Comparison of ENCODE assay signal across 28 mouse cellular contexts in the genomic region with DNA sequence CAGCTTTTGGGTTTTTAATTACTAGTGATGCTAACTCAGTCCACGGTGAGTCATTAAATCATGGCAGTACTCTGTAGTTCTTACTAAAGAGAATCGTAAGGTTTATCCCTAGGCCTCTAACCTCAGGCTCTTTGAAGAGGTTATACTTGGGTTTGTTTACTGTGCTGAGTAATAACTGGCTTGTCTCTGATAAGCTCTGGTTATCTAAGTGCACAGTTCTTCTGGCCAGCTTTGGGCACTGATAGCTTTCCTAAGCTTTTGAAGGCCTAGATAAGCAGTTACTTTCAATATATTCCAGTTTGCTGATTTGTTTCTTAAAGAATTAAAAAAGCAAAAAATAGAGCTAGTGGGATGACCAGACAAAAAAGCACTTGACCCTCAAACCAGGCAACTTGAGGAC. TPM values are rescaled to one million over a fixed set of nuclear protein-coding genes. Genes with fewer than 3 reads are reported as not detected.
A peak's percentile ranks its signal among the peaks of the same experiment; 100 is the strongest.
DNase-seq lines count a peak whose midpoint lies in the region; ATAC-seq and TF ChIP-seq lines count a peak whose summit lies in the region.
"Had no signal": no experiment of that assay in that cellular context is flagged by ENCODE, and none has a peak within 500 bp of the region (broad histone marks: within the 10 kb centered on the region; RNA-seq: fewer than 3 reads in every experiment).

No protein-coding gene starts in this region.

- TF ChIP-seq CTCF in intestine, postnatal 0 days (IDR thresholded peaks at IDR 0.05; ENCODE audit: low read depth): no peak
- TF ChIP-seq CTCF in liver, embryonic 14.5 days (IDR thresholded peaks at IDR 0.05; ENCODE audit: low read depth): no peak

- ATAC-seq in intestine, embryonic 15.5 days: peak; percentile 53
- ATAC-seq in intestine, postnatal 0 days: no peak
- ATAC-seq in liver, embryonic 14.5 days (ENCODE audit: insufficient read depth): peak; percentile 50; the same call in 1 of the 2 replicates
- no peak; the same call in 1 of the 2 replicates for ATAC-seq in liver, embryonic 11.5 days (replicated peaks; ENCODE audit: low FRiP score)
- peak; percentile 68 for ATAC-seq in intestine, embryonic 16.5 days
- peak; percentile 59; the same call in 1 of the 2 replicates for ATAC-seq in megakaryocyte-erythroid progenitor cell, adult 5-6 weeks (replicated peaks; ENCODE audit: low FRiP score, low TSS enrichment, poor library complexity, severe bottlenecking)
- ATAC-seq: forebrain, embryonic 13.5 days; forebrain, embryonic 16.5 days; hindbrain, embryonic 16.5 days had no signal

- no peak overlapping the region for H3K27ac ChIP-seq in intestine, embryonic 15.5 days
- no peak overlapping the region for H3K27ac ChIP-seq in intestine, postnatal 0 days (ENCODE audit: low read depth, low read length)
- H3K27ac ChIP-seq in liver, embryonic 14.5 days: no peak overlapping the region
- no peak overlapping the region for H3K27ac ChIP-seq in liver, embryonic 11.5 days (ENCODE audit: low read depth, low read length)
- H3K27ac ChIP-seq in intestine, embryonic 16.5 days (ENCODE audit: low read length): no peak overlapping the region
- H3K27ac ChIP-seq: forebrain, embryonic 10.5 days; forebrain, embryonic 13.5 days; gastrocnemius, adult 2 months; heart, embryonic 15.5 days; hindbrain, embryonic 10.5 days; hindbrain, embryonic 13.5 days had no signal

- no peak overlapping the region for H3K4me2 ChIP-seq in intestine, embryonic 15.5 days (replicated peaks)
- no peak overlapping the region for H3K4me2 ChIP-seq in intestine, postnatal 0 days (replicated peaks; ENCODE audit: low read depth)
- no peak overlapping the region for H3K4me2 ChIP-seq in liver, embryonic 14.5 days (ENCODE audit: low read depth)
- H3K4me2 ChIP-seq in liver, embryonic 11.5 days: no peak overlapping the region
- H3K4me2 ChIP-seq in intestine, embryonic 16.5 days (ENCODE audit: low read depth, low read length): no peak overlapping the region
- H3K4me2 ChIP-seq: forebrain, embryonic 13.5 days; heart, embryonic 12.5 days; heart, embryonic 15.5 days; hindbrain, embryonic 13.5 days had no signal

- H3K9ac ChIP-seq in intestine, embryonic 15.5 days: no peak overlapping the region
- H3K9ac ChIP-seq in intestine, postnatal 0 days (ENCODE audit: low read depth, low read length): no peak overlapping the region
- no peak overlapping the region for H3K9ac ChIP-seq in liver, embryonic 14.5 days (replicated peaks)
- no peak overlapping the region for H3K9ac ChIP-seq in liver, embryonic 11.5 days (ENCODE audit: low read depth, low read length)
- H3K9ac ChIP-seq in intestine, embryonic 16.5 days (ENCODE audit: low read depth, low read length): no peak overlapping the region
- H3K9ac ChIP-seq: forebrain, embryonic 13.5 days; heart, embryonic 12.5 days; heart, embryonic 15.5 days; hindbrain, embryonic 13.5 days had no signal

- TF ChIP-seq EP300 in liver, embryonic 14.5 days (IDR thresholded peaks at IDR 0.05; ENCODE audit: low read depth): peak; percentile 40

- DNase-seq in liver, embryonic 14.5 days (ENCODE audit: low read depth in 3 of 3, low spot score in 3 of 3): no peak
- DNase-seq in liver, embryonic 11.5 days (ENCODE audit: low spot score): no peak
- no peak for DNase-seq in B cell, adult 2 months
- DNase-seq in lung, postnatal 4 days: no peak
- DNase-seq: adrenal gland, adult 2 months; adrenal gland, postnatal 25 days; cerebellum, adult 18-20 months; cerebellum, adult 9-10 months; cerebellum, postnatal 14 days; gastrocnemius, adult 2 months; gastrocnemius, postnatal 14 days; heart, adult 18-20 months; heart, postnatal 10 days; heart, postnatal 36 days had no signal

- WGBS in intestine, embryonic 15.5 days: 53% methylated on average over 2 of the region's 2 CpGs
- WGBS in intestine, postnatal 0 days: 35% methylated on average over 2 of the region's 2 CpGs
- 40% methylated on average over 2 of the region's 2 CpGs for WGBS in liver, embryonic 14.5 days (ENCODE audit: insufficient replicate concordance)
- 40% methylated on average over 2 of the region's 2 CpGs for WGBS in liver, embryonic 11.5 days
- 59% methylated on average over 2 of the region's 2 CpGs for WGBS in intestine, embryonic 16.5 days

- H3K27me3 ChIP-seq in intestine, embryonic 15.5 days (replicated peaks): no peaks in the 10 kb centered on the region
- H3K27me3 ChIP-seq in intestine, postnatal 0 days (replicated peaks; ENCODE audit: control insufficient read depth, insufficient read depth, low read length): no peaks in the 10 kb centered on the region
- H3K27me3 ChIP-seq in liver, embryonic 14.5 days (ENCODE audit: control insufficient read depth, insufficient read depth, low read length): no peaks in the 10 kb centered on the region
- no peaks in the 10 kb centered on the region for H3K27me3 ChIP-seq in liver, embryonic 11.5 days (replicated peaks; ENCODE audit: control insufficient read depth, insufficient read depth, low read length)
- no peaks in the 10 kb centered on the region for H3K27me3 ChIP-seq in intestine, embryonic 16.5 days (replicated peaks; ENCODE audit: control insufficient read depth, insufficient read depth, low read length)
- H3K27me3 ChIP-seq: CH12.LX; forebrain, embryonic 13.5 days; heart, embryonic 12.5 days; heart, embryonic 15.5 days; hindbrain, embryonic 13.5 days had no signal

- no peaks in the 10 kb centered on the region for H3K9me3 ChIP-seq in intestine, embryonic 15.5 days
- no peaks in the 10 kb centered on the region for H3K9me3 ChIP-seq in intestine, postnatal 0 days (ENCODE audit: control insufficient read depth)
- H3K9me3 ChIP-seq in liver, embryonic 14.5 days (ENCODE audit: control insufficient read depth, low read length): no peaks in the 10 kb centered on the region
- no peaks in the 10 kb centered on the region for H3K9me3 ChIP-seq in liver, embryonic 11.5 days (ENCODE audit: control insufficient read depth, low read length)
- no peaks in the 10 kb centered on the region for H3K9me3 ChIP-seq in intestine, embryonic 16.5 days (ENCODE audit: control insufficient read depth, low read length)
- H3K9me3 ChIP-seq: forebrain, embryonic 10.5 days; forebrain, embryonic 13.5 days; G1E; heart, embryonic 12.5 days; heart, embryonic 15.5 days; hindbrain, embryonic 10.5 days; hindbrain, embryonic 13.5 days had no signal

- no peaks in the 10 kb centered on the region for H3K36me3 ChIP-seq in intestine, embryonic 15.5 days
- H3K36me3 ChIP-seq in intestine, postnatal 0 days (ENCODE audit: control insufficient read depth, insufficient read depth): no peaks in the 10 kb centered on the region
- H3K36me3 ChIP-seq in liver, embryonic 14.5 days (replicated peaks; ENCODE audit: control insufficient read depth, insufficient read depth, low read depth): no peaks in the 10 kb centered on the region
- H3K36me3 ChIP-seq in liver, embryonic 11.5 days (ENCODE audit: control insufficient read depth, insufficient read depth, low read length): no peaks in the 10 kb centered on the region
- no peaks in the 10 kb centered on the region for H3K36me3 ChIP-seq in intestine, embryonic 16.5 days (ENCODE audit: control insufficient read depth, insufficient read depth, low read length)
- H3K36me3 ChIP-seq: forebrain, embryonic 10.5 days; G1E; heart, embryonic 12.5 days; heart, embryonic 15.5 days; hindbrain, embryonic 10.5 days; hindbrain, embryonic 13.5 days had no signal

- H3K4me1 ChIP-seq in intestine, embryonic 15.5 days (replicated peaks): no peaks in the 10 kb centered on the region
- H3K4me1 ChIP-seq in intestine, postnatal 0 days (replicated peaks; ENCODE audit: control insufficient read depth, insufficient read depth, low read length): no peaks in the 10 kb centered on the region
- H3K4me1 ChIP-seq in liver, embryonic 14.5 days (replicated peaks; ENCODE audit: control insufficient read depth in 2 of 2, insufficient read depth in 2 of 2, low read length in 1 of 2): no peaks in the 10 kb centered on the region
- no peaks in the 10 kb centered on the region for H3K4me1 ChIP-seq in liver, embryonic 11.5 days (replicated peaks; ENCODE audit: control insufficient read depth, insufficient read depth, low read length)
- no peaks in the 10 kb centered on the region for H3K4me1 ChIP-seq in intestine, embryonic 16.5 days (ENCODE audit: control insufficient read depth, insufficient read depth, low read length)
- H3K4me1 ChIP-seq: forebrain, embryonic 10.5 days; forebrain, embryonic 13.5 days; heart, embryonic 15.5 days; hindbrain, embryonic 13.5 days had no signal

- no peak overlapping the region for H3K4me3 ChIP-seq in intestine, embryonic 15.5 days (replicated peaks)
- H3K4me3 ChIP-seq in intestine, postnatal 0 days (ENCODE audit: low read depth, low read length): no peak overlapping the region
- H3K4me3 ChIP-seq in liver, embryonic 14.5 days (ENCODE audit: insufficient read depth in 1 of 2, low read depth in 2 of 2, low read length in 2 of 2): no peak overlapping the region
- no peak overlapping the region for H3K4me3 ChIP-seq in liver, embryonic 11.5 days (ENCODE audit: low read depth, low read length)
- no peak overlapping the region for H3K4me3 ChIP-seq in intestine, embryonic 16.5 days (ENCODE audit: low read length)
- H3K4me3 ChIP-seq: forebrain, embryonic 10.5 days; forebrain, embryonic 13.5 days; gastrocnemius, adult 2 months; heart, embryonic 12.5 days; heart, embryonic 15.5 days; hindbrain, embryonic 10.5 days; hindbrain, embryonic 13.5 days had no signal

RNA-seq across cellular contexts. Expression of gene Dync1i1, which starts 37.5 kb away (rescaled TPM):
- polyA plus RNA-seq in intestine, embryonic 15.5 days (2015; fragmentation: Nextera tagmentation; extraction: Ambion mirVana): 0.49 and 0.54 TPM in 2 replicates
- 0.46 and 0.53 TPM in 2 replicates for polyA plus RNA-seq in intestine, postnatal 0 days (2015; fragmentation: Nextera tagmentation; extraction: Ambion mirVana)
- polyA plus RNA-seq in liver, embryonic 14.5 days (2012; rRNA removed): 0.04 TPM in 1 of 2 replicates, not detected in the other
- polyA plus RNA-seq in liver, embryonic 14.5 days (2014; fragmentation: Nextera tagmentation; extraction: Ambion mirVana): not detected in 2 replicates
- polyA plus RNA-seq in liver, embryonic 11.5 days (2014; fragmentation: Nextera tagmentation; extraction: Ambion mirVana): 0.49 and 0.84 TPM in 2 replicates
- polyA plus RNA-seq in intestine, embryonic 16.5 days (2015; fragmentation: Nextera tagmentation; extraction: Ambion mirVana): 0.26 and 0.64 TPM in 2 replicates
- total RNA-seq in megakaryocyte-erythroid progenitor cell, adult 5-6 weeks (2014; fragmentation: Nextera tagmentation): not detected in 2 replicates
- not detected in 2 replicates for total RNA-seq in megakaryocyte-erythroid progenitor cell, adult 5-6 weeks (2017)
- total RNA-seq: CH12.LX had no signal
- polyA plus RNA-seq: G1E had no signal

Comparison
In these comparisons a context has a peak if more than half of its experiments do, and no peak if none do; other contexts are left out.
1. ATAC-seq: peak in intestine, embryonic 15.5 days (single experiment), liver, embryonic 14.5 days (single experiment), intestine, embryonic 16.5 days (single experiment) and megakaryocyte-erythroid progenitor cell, adult 5-6 weeks (single experiment); none in intestine, postnatal 0 days (single experiment) and liver, embryonic 11.5 days (single experiment).